Mouse (Mus musculus) macrophage (primary cell): ENCODE data around the gene Dock7. TPM values are rescaled to one million over a fixed set of nuclear protein-coding genes. Genes with fewer than 3 reads are reported as not detected.
"Not testable (repeated sequence)": the region's sequence is repeated elsewhere in the genome, so short reads cannot be mapped to it uniquely, and the experiment has no call there.

ENCODE experiments used
- H3K27ac ChIP-seq: fragments of 350-480 bp; formaldehyde crosslinking; 2 replicates; pipeline ENCODE4 v1.9.0; 2021
- H3K36me3 ChIP-seq: fragments of 350-480 bp; formaldehyde crosslinking; 2 replicates; pipeline ENCODE4 v1.9.0; 2021; ENCODE audit errors: inconsistent target
- H3K4me3 ChIP-seq: fragments of 350-480 bp; formaldehyde crosslinking; 2 replicates; pipeline ENCODE4 v1.9.0; 2021; ENCODE audit errors: inconsistent target
- H3K79me2 ChIP-seq: fragments of 350-480 bp; formaldehyde crosslinking; 2 replicates; pipeline ENCODE4 v1.9.0; 2021; ENCODE audit errors: inconsistent target
- WGBS: methylation state at CpG from one replicate; pipeline ENCODE4 v1.1.7; 2026; ENCODE audit warnings: inconsistent platforms; ENCODE audit not compliant: missing documents; 5-methylcytosine and 5-hydroxymethylcytosine counted together
- polyA plus RNA-seq: library from polyadenylated mRNA; stranded (reverse); fragments of 250-400 nt; gene quantifications from 3 replicates; pipeline ENCODE4 v1.2.4, GENCODE M21; 2018; ENCODE audit warnings: inconsistent platforms

The Dock7 gene
- polyA plus RNA-seq, 1 experiment from 2014 or later, result 56.3 TPM

DNA sequence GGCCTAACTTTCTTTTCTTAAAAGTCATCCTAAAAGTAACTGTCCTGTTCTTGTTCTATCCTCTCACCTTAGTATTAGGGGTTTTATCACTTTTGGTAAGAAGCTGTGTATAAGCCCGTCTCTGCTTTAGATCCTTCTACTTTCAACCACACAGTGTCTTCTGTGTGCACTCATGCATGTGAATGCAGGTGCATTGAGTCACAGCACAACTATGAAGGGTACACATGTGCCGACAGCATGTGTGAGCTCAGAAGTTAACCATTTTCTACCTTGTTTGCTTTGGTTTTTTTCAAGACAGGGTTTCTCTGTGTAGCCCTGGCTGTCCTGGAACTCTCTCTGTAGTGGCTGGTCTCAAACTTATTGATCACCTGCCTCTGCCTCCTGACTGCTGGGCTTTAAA, 114.4 kb downstream of the Dock7 start:
- Histone ChIP-seq H3K4me3 (no peak overlapping the region), H3K27ac (no peak overlapping the region), H3K36me3 (peaks cover 4% of the 10 kb centered on the region; the same call in 1 of the 2 replicates), H3K79me2 (no peaks in the 10 kb centered on the region)
- 82% methylated on average over 2 of the region's 2 CpGs for WGBS

DNA sequence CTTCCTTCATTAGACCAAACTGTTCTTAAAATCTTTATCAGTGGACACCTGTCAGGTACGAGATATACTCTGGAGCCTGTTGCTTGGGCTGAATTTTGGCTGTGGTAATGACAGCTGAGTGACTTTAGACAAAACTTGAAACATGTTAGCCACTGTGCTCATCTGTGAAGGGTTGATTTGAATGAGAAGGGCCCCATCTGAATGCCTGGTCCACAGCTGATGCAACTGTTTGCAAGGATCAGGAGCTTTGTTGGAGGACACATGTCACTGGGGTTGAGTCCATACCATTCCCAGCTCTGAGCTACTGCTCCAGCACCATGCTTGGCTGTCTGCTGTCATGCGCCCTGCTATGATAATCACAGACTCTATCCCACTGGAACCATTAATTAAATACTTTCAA, 115.1 kb downstream of the Dock7 start:
- Histone ChIP-seq H3K79me2 (no peaks in the 10 kb centered on the region), H3K27ac (no peak overlapping the region), H3K36me3 (peaks cover 4% of the 10 kb centered on the region; the same call in 1 of the 2 replicates), H3K4me3 (no peak overlapping the region)
- WGBS, result 81% methylated on average over 2 of the region's 2 CpGs

DNA sequence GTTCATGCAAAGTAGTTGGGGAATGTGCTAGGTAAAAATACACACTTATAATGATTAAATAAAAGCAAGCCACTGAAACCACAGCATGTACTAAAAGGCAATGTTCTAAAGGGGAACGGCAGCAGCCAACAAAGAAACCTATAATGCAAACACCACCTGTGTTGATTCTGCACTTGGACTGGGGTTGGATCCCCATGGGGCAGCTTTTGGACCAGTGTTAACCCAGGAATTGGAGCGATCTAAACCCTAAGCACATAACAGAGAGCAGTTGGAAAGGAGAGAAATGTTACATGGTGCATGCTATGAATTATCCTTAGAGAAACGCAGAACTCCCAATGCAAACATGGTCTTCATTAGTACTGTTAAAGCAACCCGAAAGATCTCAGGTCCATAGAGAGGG, 127.2 kb downstream of the Dock7 start:
- H3K36me3 ChIP-seq, result no peaks in the 10 kb centered on the region; the same call in 1 of the 2 replicates
- no peaks in the 10 kb centered on the region for H3K79me2 ChIP-seq
- H3K27ac ChIP-seq, result no peak overlapping the region
- H3K4me3 ChIP-seq, result no peak overlapping the region
- WGBS, result 96% methylated on average over 4 of the region's 4 CpGs

DNA sequence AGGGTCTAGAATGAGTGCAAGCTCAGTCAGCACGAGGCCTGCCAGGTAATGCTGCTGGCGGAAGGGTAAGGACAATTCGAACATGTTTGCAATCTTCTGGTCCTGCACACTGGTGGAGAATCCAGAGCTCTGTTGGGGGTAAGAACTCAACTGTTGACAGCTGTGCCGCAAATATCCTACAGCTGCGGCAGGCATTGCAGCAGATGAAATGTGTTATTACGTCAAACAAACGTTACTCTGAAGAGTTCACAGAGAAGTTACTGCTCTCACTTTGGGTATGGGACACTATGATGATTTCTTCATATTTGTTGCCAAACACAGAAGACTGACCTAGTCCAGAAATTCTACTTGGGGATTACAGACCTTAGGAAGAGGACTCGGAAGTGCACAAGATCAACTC, 136.0 kb downstream of the Dock7 start:
- no peak overlapping the region for H3K27ac ChIP-seq
- H3K36me3 ChIP-seq, result peaks cover 26% of the 10 kb centered on the region
- WGBS, result 96% methylated on average over 8 of the region's 8 CpGs
- no peaks in the 10 kb centered on the region for H3K79me2 ChIP-seq
- H3K4me3 ChIP-seq, result no peak overlapping the region

DNA sequence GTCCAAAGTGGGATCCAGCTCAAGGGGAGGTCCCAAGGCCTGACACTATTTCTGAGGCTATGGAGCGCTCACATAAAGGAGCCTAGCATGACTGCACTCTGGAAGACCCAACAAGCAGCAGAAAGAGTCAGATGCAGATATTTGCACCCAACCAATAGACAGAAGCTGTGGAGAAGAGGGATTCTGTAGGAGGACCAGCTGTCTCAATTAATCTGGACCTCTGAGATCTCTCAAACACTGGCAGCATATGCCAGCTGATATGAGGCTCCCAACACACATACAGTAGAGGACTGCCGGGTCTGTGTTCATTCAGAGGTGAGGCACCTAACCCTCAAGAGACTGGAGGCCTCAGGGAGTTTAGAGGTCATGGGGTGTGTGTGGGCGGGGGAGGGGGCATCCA, 140.7 kb downstream of the Dock7 start:
- WGBS, result 85% methylated on average over 3 of the region's 3 CpGs
- not testable (repeated sequence) for H3K27ac ChIP-seq, H3K79me2 ChIP-seq, H3K4me3 ChIP-seq
- H3K36me3 ChIP-seq, result peaks cover 13% of the 10 kb centered on the region; the same call in 1 of the 2 replicates

DNA sequence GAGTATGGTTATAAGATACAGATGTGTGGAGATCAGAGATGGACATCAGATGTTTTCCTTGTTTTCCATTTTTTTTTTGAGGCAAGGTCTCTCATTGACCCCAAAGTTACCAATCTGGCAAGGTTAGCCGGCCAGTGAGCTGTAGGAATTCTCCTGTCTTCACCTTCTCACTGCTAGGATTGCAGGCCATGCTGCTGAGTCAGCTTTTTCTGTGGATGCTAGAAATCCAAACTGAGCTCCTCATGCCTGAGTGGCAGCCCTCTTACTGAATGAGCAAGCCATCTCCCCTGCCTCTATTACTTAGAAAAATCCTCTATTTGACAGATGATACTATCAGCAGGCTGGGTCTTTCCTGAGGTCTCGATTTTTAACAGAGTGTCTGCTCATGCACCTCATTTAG, 142.0 kb downstream of the Dock7 start:
- H3K36me3 ChIP-seq, result 0 out of 2 replicates have a peak, but pooled peaks cover 11% of the 10 kb centered on the region
- H3K4me3 ChIP-seq, result no peak overlapping the region
- peak overlapping the region; percentile 12; the same call in 1 of the 2 replicates for H3K27ac ChIP-seq
- no peaks in the 10 kb centered on the region for H3K79me2 ChIP-seq
- WGBS, result 89% methylated on average over 2 of the region's 2 CpGs

DNA sequence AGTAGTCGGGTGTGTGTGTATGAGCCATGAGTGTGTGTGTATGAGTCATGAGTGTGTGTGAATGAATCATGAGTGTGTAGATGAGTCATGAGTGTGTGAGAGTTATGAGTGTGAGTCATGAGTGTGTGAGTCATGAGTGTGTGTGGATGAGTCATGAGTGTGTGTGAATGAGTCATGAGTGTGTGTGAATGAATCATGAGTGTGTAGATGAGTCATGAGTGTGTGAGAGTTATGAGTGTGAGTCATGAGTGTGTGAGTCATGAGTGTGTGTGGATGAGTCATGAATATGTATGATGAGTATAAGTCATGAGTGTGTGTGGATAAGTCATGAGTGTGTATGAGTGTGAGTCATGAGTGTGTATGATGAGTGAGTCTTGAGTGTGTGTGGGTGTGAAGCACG, 142.4 kb downstream of the Dock7 start:
- WGBS, result 94% methylated on average over 2 of the region's 2 CpGs

DNA sequence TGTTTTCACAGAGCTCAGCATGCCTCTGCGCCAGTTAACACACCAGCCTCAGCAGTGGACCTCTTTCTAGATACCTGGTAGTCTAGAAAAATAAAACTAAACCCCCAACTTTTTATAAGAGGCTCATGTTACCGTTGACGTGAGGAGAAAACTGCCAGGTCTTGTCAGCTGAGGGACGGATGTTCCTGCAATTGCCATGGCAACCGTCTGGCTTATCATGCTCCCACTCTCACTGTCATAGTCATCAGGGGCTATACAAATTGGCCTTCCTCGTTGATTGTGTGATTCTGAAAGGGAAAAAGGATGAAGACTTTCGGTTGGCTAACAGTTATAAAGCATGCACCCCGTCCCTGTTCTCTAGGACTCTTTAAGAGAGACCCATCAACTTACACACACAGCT, 145.0 kb downstream of the Dock7 start:
- WGBS, result 89% methylated on average over 7 of the region's 8 CpGs
- peaks cover 22% of the 10 kb centered on the region; the same call in 1 of the 2 replicates for H3K36me3 ChIP-seq

More for the DNA sequence above, 142.4 kb downstream of the Dock7 start:
- H3K4me3 ChIP-seq, H3K36me3 ChIP-seq, H3K79me2 ChIP-seq: not testable (repeated sequence)
- H3K27ac ChIP-seq, result peak overlapping the region; percentile 12; the same call in 1 of the 2 replicates

DNA sequence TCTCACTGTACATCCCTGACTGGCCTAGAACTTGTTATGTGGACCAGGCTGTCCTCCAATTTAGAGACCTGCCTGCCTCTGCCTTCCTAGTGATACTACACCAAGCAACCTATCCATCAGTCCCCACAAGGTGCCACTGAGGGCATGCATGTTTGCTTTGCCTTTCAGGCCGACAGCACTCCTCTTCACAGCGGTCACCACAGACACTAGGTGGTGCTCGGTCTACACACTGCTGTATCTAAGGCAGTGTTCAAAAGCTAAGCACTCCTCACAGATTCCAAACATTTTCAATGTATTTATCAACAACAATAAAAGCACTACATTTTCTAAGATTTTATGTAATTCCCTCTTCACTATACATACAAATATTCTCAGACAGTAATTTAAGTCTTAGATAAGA, 150.8 kb downstream of the Dock7 start:
- no peak overlapping the region for H3K27ac ChIP-seq
- H3K79me2 ChIP-seq, result no peaks in the 10 kb centered on the region
- WGBS, result 97% methylated on average over 3 of the region's 3 CpGs
- no peak overlapping the region for H3K4me3 ChIP-seq
- peaks cover 54% of the 10 kb centered on the region; the same call in 1 of the 2 replicates for H3K36me3 ChIP-seq

More for the DNA sequence above, 145.0 kb downstream of the Dock7 start:
- H3K27ac ChIP-seq, result no peak overlapping the region
- H3K4me3 ChIP-seq, result no peak overlapping the region
- no peaks in the 10 kb centered on the region for H3K79me2 ChIP-seq

DNA sequence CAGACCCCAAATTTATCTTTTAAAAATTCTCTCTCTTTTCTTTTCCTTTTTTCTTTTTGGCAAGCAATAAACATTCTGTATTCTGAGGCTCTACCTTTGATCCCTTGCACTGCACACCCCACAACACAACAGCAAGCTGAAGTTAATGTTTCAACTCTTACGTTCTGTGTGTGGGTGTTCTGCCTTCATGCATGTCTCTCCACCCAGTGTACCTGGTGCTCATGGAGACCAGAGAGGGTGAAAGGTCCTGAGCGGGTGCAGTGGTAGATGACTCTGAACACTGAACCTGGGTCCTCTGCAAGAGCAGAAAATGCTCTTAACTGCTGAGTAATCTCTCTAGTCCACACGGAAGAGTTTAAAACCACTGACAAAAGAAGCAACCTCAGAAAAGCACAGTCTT, 160.5 kb downstream of the Dock7 start:
- H3K27ac ChIP-seq, result no peak overlapping the region
- 93% methylated on average over 3 of the region's 3 CpGs for whole genome bisulfite sequencing
- no peaks in the 10 kb centered on the region for H3K79me2 ChIP-seq
- no peak overlapping the region for H3K4me3 ChIP-seq
- H3K36me3 ChIP-seq, result peaks cover 30% of the 10 kb centered on the region; the same call in 1 of the 2 replicates

DNA sequence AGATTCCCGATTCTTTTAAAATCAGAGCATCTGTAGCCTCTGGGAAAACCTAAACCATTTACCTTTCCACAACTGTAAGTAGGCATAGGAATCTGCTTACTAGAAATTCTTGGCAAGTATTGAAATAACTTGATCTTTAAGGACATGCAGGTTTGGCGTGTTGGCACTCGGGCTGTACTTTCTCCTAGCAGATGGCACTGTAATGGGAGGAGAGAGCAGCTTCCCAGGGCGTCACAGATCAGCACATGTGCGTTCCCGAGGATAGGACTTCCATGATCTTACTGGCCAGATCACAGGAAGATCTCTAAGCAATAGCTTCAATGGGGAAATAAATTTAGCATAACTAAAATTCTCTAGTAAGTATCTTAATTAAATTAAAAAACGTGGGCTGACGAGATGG, 164.7 kb downstream of the Dock7 start:
- Histone ChIP-seq H3K4me3 (no peak overlapping the region), H3K79me2 (no peaks in the 10 kb centered on the region), H3K36me3 (peaks cover 28% of the 10 kb centered on the region; the same call in 1 of the 2 replicates), H3K27ac (no peak overlapping the region)
- WGBS, result 99% methylated on average over 6 of the region's 8 CpGs

DNA sequence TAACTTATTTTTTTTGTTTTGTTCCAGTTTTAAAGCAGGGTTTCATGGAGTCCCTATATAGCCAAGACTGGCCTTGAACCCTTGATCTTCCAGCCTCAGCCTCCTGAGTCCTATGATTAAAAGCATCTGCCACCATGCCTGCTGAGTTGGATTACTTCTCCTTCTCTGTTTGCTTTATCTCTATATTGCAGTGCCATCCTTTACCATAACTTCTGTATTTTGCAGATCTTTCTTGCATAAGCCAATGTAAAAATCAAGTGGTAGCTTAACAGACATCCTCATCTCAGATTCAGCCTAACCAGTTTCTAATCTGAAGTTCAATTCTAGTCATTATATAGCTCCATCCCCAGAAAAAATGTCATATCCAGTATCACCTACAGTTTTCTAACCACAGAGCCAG, 170.2 kb downstream of the Dock7 start:
- Histone ChIP-seq H3K79me2 (no peaks in the 10 kb centered on the region), H3K36me3 (peaks cover 10% of the 10 kb centered on the region; the same call in 1 of the 2 replicates), H3K4me3 (no peak overlapping the region), H3K27ac (no peak overlapping the region)

DNA sequence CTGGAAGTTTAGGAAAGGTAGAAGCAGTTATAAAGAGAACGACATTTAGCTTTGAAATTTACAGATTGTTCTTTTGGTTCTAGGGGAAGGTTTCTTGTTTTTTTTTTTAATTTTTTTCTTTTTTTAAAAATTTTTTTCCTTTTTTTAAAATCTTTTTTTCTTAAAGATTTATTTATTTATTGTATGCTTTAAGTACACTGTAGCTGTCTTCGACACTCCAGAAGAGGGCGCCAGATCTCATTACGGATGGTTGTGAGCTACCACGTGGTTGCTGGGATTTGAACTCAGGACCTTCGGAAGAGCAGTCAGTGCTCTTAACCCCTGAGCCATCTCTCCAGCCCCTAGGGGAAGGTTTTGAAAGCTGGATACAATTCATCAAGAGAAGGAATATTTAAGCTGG, 182.5 kb downstream of the Dock7 start:
- H3K36me3 ChIP-seq, result peaks cover 32% of the 10 kb centered on the region; the same call in 1 of the 2 replicates
- WGBS, result 94% methylated on average over 6 of the region's 6 CpGs
- H3K4me3 ChIP-seq, H3K79me2 ChIP-seq, H3K27ac ChIP-seq: not testable (repeated sequence)

DNA sequence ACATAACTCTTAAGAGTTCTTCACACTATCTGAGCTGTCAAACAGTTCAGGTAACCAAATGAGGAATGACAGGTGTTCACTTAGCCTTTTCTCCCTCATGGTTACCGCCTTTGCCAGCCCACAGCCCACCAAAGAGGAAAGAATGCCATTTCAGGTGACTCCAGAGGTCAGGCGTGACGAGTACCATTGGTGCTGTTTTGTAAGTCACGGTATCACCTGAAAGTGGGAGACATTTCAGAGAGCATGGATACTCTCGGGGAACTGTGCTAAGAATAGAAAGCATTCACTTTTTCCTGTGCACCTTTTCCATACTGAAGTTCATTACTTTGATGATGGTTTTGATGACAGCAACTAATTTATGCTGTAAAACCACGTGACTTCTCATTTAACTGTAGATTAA, 184.7 kb downstream of the Dock7 start:
- no peak overlapping the region for H3K27ac ChIP-seq
- no peak overlapping the region for H3K4me3 ChIP-seq
- H3K79me2 ChIP-seq, result no peaks in the 10 kb centered on the region
- H3K36me3 ChIP-seq, result peaks cover 23% of the 10 kb centered on the region; the same call in 1 of the 2 replicates
- WGBS, result 89% methylated on average over 6 of the region's 6 CpGs

DNA sequence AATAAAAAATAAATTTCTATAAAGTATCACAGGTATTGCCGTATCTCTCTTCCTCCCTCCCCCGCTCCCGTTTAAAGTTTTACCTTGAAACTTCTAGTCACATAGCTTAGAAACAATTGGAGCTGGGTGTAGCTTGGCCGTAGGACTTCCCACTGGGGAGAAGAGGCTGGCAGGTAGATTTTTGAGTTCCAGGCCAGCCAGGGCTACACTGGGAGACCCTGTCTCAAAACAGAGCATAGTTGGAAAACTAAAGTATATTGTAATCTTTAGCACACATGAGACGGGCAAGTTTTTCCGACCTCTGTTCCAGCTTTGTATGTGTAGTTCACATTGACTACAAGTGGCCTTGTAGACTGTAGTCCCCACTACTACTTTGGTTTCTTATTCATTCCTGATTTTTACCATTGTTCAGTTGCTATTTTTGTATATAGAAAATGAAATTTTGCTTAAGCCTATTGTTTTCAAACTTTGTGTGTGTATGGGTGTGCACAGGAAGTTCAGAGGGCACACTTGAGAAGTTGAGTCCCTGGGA, 195.4 kb downstream of the Dock7 start:
- no peaks in the 10 kb centered on the region for H3K36me3 ChIP-seq
- peak overlapping the region; percentile 76 for H3K4me3 ChIP-seq
- 17% methylated on average over 6 of the region's 6 CpGs for WGBS
- H3K27ac ChIP-seq, result 0 out of 2 replicates have a peak overlapping the region, but pooled peaks have one; percentile 41
- peaks cover 61% of the 10 kb centered on the region for H3K79me2 ChIP-seq

DNA sequence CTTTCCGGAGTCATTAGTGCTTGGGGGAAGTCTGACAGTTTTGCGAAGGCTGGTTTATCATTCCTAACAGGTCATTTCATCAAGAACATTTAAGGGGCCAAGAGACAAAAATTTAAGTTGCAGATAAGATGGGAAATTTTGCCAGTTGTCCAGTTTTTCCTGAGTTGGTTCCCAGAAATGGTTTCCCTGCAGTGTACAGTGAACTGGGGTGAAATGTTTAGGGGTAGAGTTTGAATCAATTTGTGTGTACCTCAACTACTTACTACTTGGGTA, 195.9 kb downstream of the Dock7 start:
- H3K4me3 ChIP-seq, result peak overlapping the region; percentile 76
- peak overlapping the region; percentile 41 for H3K27ac ChIP-seq
- no peaks in the 10 kb centered on the region for H3K36me3 ChIP-seq
- peaks cover 56% of the 10 kb centered on the region for H3K79me2 ChIP-seq
- 5% methylated on average over 2 of the region's 2 CpGs for WGBS
